Mouse (Mus musculus): ENCODE data around the gene Arhgap44.

- TF ChIP-seq CTCF (IDR thresholded peaks at IDR 0.05; ENCODE audit: control insufficient read depth, insufficient read depth, insufficient read length) (no peak), USF1 (IDR thresholded peaks at IDR 0.05; ENCODE audit: low read depth) (no peak), MAX (IDR thresholded peaks at IDR 0.05) (no peak), MYOD1 (IDR thresholded peaks at IDR 0.05; ENCODE audit: control insufficient read depth, insufficient read length, low read depth) (no peak), FOSL1 (IDR thresholded peaks at IDR 0.05; ENCODE audit: insufficient read depth, low read length, poor library complexity, severe bottlenecking) (no peak)
These were observed 93.2 kb downstream of the Arhgap44 start for GRCm38 (mm10) chr11:65069609-65070008.
